Mouse (Mus musculus) thymus, adult 2 months (tissue): ENCODE data around the gene Adcy6.

ENCODE experiments used
- CTCF ChIP-seq: fragments of 200-500 bp; IDR thresholded peaks from 2 replicates; pipeline ENCODE4 v1.5.1; 2012; ENCODE audit warnings: mild to moderate bottlenecking, control low read depth, low read length, moderate library complexity, borderline replicate concordance; ENCODE audit not compliant: control insufficient read depth, poor library complexity, insufficient read depth; ENCODE audit errors: extremely low read depth
- POLR2A ChIP-seq: fragments of 200-500 bp; IDR thresholded peaks from 2 replicates; pipeline ENCODE4 v1.6.1; 2012; ENCODE audit warnings: mild to moderate bottlenecking, low read length, control low read depth, moderate library complexity; ENCODE audit not compliant: control insufficient read depth, poor library complexity, insufficient read depth; ENCODE audit errors: extremely low read depth

DNA sequence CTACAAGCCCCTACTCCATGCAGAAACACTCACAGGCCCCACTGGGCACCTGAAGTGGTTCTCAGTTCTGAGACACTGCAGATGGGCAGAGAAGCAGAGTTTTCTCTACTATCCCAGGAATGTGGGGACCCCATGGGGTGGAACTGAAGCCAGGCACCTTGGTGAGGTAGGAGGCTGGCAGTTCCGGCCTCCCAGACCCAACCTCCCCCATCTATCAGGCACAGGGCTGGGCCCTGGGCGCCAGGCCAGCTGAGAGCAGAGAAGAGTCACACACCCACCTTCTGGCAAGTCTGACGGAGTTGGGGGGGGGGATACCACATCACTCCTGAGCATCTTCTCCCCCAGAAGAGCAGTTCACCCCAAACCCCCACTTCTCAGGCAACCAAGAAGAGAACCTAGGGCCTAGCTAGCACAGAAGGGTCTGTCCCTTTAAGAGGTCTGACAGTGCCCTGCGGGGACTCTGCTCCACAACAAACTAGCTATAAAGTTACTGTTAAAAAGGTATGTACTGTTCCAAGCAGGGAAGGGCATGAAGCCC, 6.9 kb downstream of the Adcy6 start:
- TF ChIP-seq CTCF: no peak
- TF ChIP-seq POLR2A: no peak
